Mouse (Mus musculus): Measurements from ENCODE around the gene Nr4a2.

The Nr4a2 gene

GRCm38 (mm10) chr2:57111791-57112538, 11.8 kb downstream of the Nr4a2 start:
- DNase-seq (ENCODE audit: low spot score in 2 of 2): no peak

- DNase-seq (ENCODE audit: low spot score in 2 of 2): no peak
These were observed 12.6 kb downstream of the Nr4a2 start for GRCm38 (mm10) chr2:57111011-57111790.

- no peak for DNase-seq (ENCODE audit: low spot score in 2 of 2)
These were observed 13.4 kb downstream of the Nr4a2 start for GRCm38 (mm10) chr2:57110401-57110800.

- DNase-seq (ENCODE audit: low spot score in 2 of 2): no peak
These were observed 13.9 kb downstream of the Nr4a2 start for GRCm38 (mm10) chr2:57109926-57110325.

- DNase-seq (ENCODE audit: low spot score in 2 of 2): no peak
These were observed 14.5 kb downstream of the Nr4a2 start for GRCm38 (mm10) chr2:57109301-57109700.

GRCm38 (mm10) chr2:57108349-57108930, 15.4 kb downstream of the Nr4a2 start:
- no peak for DNase-seq (ENCODE audit: low spot score in 2 of 2)

GRCm38 (mm10) chr2:57105401-57105800, 18.4 kb downstream of the Nr4a2 start:
- DNase-seq (ENCODE audit: low spot score in 2 of 2): no peak

- no peak for DNase-seq (ENCODE audit: low spot score in 2 of 2)
These were observed 19.1 kb downstream of the Nr4a2 start for GRCm38 (mm10) chr2:57104731-57105130.

- no peak for DNase-seq (ENCODE audit: low spot score in 2 of 2)
These were observed 19.8 kb downstream of the Nr4a2 start for GRCm38 (mm10) chr2:57103845-57104660.

- no peak for DNase-seq (ENCODE audit: low spot score in 2 of 2)
These were observed 20.7 kb downstream of the Nr4a2 start for GRCm38 (mm10) chr2:57102856-57103844.

GRCm38 (mm10) chr2:57102091-57102855, 21.5 kb downstream of the Nr4a2 start:
- DNase-seq (ENCODE audit: low spot score in 2 of 2): no peak

GRCm38 (mm10) chr2:57100241-57100640, 23.6 kb downstream of the Nr4a2 start:
- DNase-seq (ENCODE audit: low spot score in 2 of 2): no peak

GRCm38 (mm10) chr2:57072452-57072851, 51.4 kb downstream of the Nr4a2 start:
- DNase-seq (ENCODE audit: low spot score in 2 of 2): peak in 1 of 2 experiments; percentile 7

GRCm38 (mm10) chr2:57063480-57063879, 60.3 kb downstream of the Nr4a2 start:
- DNase-seq (ENCODE audit: low spot score in 2 of 2): no peak
